30 mouse cellular contexts compared by ENCODE assay signal in the genomic region with DNA sequence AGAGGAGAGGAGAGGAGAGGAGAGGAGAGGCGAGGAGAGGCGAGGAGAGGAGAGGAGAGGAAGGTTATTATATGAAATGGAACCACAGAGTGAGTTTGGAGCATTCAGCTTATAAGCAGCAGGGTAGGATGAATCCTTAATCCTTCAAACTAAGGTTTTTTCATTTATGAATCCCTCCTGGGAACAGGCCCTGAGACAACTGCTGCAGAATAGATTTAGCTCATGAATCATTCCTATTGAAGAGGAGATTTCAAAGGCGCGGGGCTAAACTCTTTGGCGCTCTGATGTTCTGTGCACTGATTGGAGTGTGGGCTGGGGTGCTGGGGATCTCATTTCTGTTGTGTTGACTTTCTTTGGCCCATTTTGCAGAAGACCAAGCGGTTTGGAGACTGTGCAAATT.
DNase-seq lines count a peak whose midpoint lies in the region; ATAC-seq lines count a peak whose summit lies in the region.
"Had no signal": no experiment of that assay in that cellular context is flagged by ENCODE, and none has a peak within 500 bp of the region (broad histone marks: within the 10 kb centered on the region; RNA-seq: fewer than 3 reads in every experiment).

No protein-coding gene starts in this region.

- no peaks in the 10 kb centered on the region for H3K27me3 ChIP-seq in forebrain, embryonic 15.5 days
- H3K27me3 ChIP-seq in forebrain, embryonic 11.5 days (ENCODE audit: control insufficient read depth, insufficient read depth, low read length), result no peaks in the 10 kb centered on the region
- H3K27me3 ChIP-seq in midbrain, embryonic 14.5 days (ENCODE audit: control insufficient read depth, insufficient read depth, low read length), result no peaks in the 10 kb centered on the region
- H3K27me3 ChIP-seq in hindbrain, embryonic 13.5 days, result no peaks in the 10 kb centered on the region
- H3K27me3 ChIP-seq: embryonic facial prominence, embryonic 13.5 days; intestine, embryonic 15.5 days; liver, embryonic 13.5 days; neural tube, embryonic 13.5 days; Patski had no signal

- no peaks in the 10 kb centered on the region for H3K9me3 ChIP-seq in forebrain, embryonic 15.5 days
- no peaks in the 10 kb centered on the region for H3K9me3 ChIP-seq in forebrain, embryonic 11.5 days (ENCODE audit: control insufficient read depth, low read length)
- no peaks in the 10 kb centered on the region for H3K9me3 ChIP-seq in midbrain, embryonic 14.5 days (ENCODE audit: control insufficient read depth, low read length)
- H3K9me3 ChIP-seq in hindbrain, embryonic 13.5 days, result no peaks in the 10 kb centered on the region
- H3K9me3 ChIP-seq: embryonic facial prominence, embryonic 13.5 days; intestine, embryonic 15.5 days; liver, embryonic 13.5 days; neural tube, embryonic 13.5 days had no signal

- no peak overlapping the region for H3K4me3 ChIP-seq in forebrain, embryonic 15.5 days
- no peak overlapping the region for H3K4me3 ChIP-seq in forebrain, embryonic 11.5 days (ENCODE audit: low read depth, low read length)
- H3K4me3 ChIP-seq in midbrain, embryonic 14.5 days (replicated peaks; ENCODE audit: low read depth, low read length), result no peak overlapping the region
- no peak overlapping the region for H3K4me3 ChIP-seq in hindbrain, embryonic 13.5 days
- H3K4me3 ChIP-seq: embryonic facial prominence, embryonic 13.5 days; intestine, embryonic 15.5 days; liver, embryonic 13.5 days; myocyte; neural tube, embryonic 13.5 days had no signal

- peaks cover 10% of the 10 kb centered on the region; the same call in 1 of the 2 replicates for H3K36me3 ChIP-seq in forebrain, embryonic 15.5 days
- no peaks in the 10 kb centered on the region for H3K36me3 ChIP-seq in forebrain, embryonic 11.5 days (ENCODE audit: control insufficient read depth, insufficient read depth, low read length)
- peaks cover 14% of the 10 kb centered on the region; the same call in 1 of the 2 replicates for H3K36me3 ChIP-seq in midbrain, embryonic 14.5 days (ENCODE audit: control insufficient read depth, insufficient read depth, low read length)
- H3K36me3 ChIP-seq in hindbrain, embryonic 13.5 days, result peaks cover 10% of the 10 kb centered on the region; the same call in 1 of the 2 replicates
- H3K36me3 ChIP-seq: embryonic facial prominence, embryonic 13.5 days; intestine, embryonic 15.5 days; liver, embryonic 13.5 days had no signal

- intact Hi-C loops in left cerebral cortex, postnatal 14 days (cut with DNase I), result no loop called here

- no peak overlapping the region for H3K4me2 ChIP-seq in forebrain, embryonic 15.5 days (replicated peaks)
- H3K4me2 ChIP-seq in forebrain, embryonic 11.5 days (ENCODE audit: low read depth, low read length, severe bottlenecking), result no peak overlapping the region
- no peak overlapping the region for H3K4me2 ChIP-seq in midbrain, embryonic 14.5 days (ENCODE audit: low read length)
- H3K4me2 ChIP-seq in hindbrain, embryonic 13.5 days, result no peak overlapping the region
- H3K4me2 ChIP-seq: embryonic facial prominence, embryonic 13.5 days; intestine, embryonic 15.5 days; liver, embryonic 13.5 days; neural tube, embryonic 13.5 days had no signal

- peak overlapping the region; percentile 19; the same call in 1 of the 2 replicates for H3K27ac ChIP-seq in forebrain, embryonic 15.5 days (replicated peaks)
- H3K27ac ChIP-seq in forebrain, embryonic 11.5 days (ENCODE audit: low read depth, low read length), result no peak overlapping the region
- peak overlapping the region; percentile 74 for H3K27ac ChIP-seq in midbrain, embryonic 14.5 days (replicated peaks; ENCODE audit: low read depth, low read length)
- H3K27ac ChIP-seq in hindbrain, embryonic 13.5 days, result no peak overlapping the region
- H3K27ac ChIP-seq: embryonic facial prominence, embryonic 13.5 days; hindbrain, postnatal 0 days; intestine, embryonic 15.5 days; liver, embryonic 13.5 days; neural tube, embryonic 13.5 days had no signal

- WGBS in forebrain, embryonic 15.5 days, result 55% methylated on average over 6 of the region's 6 CpGs
- WGBS in forebrain, embryonic 11.5 days, result 78% methylated on average over 6 of the region's 6 CpGs
- 42% methylated on average over 6 of the region's 6 CpGs for WGBS in midbrain, embryonic 14.5 days
- WGBS in hindbrain, embryonic 13.5 days, result 57% methylated on average over 6 of the region's 6 CpGs

- no peak overlapping the region for H3K9ac ChIP-seq in forebrain, embryonic 15.5 days (replicated peaks)
- H3K9ac ChIP-seq in forebrain, embryonic 11.5 days (ENCODE audit: low read length), result no peak overlapping the region
- H3K9ac ChIP-seq in midbrain, embryonic 14.5 days (replicated peaks; ENCODE audit: low read length), result no peak overlapping the region
- H3K9ac ChIP-seq in hindbrain, embryonic 13.5 days, result no peak overlapping the region
- H3K9ac ChIP-seq: embryonic facial prominence, embryonic 13.5 days; intestine, embryonic 15.5 days; liver, embryonic 13.5 days; neural tube, embryonic 13.5 days had no signal

- no peak for DNase-seq in forebrain, embryonic 11.5 days (ENCODE audit: low spot score)
- peak; percentile 24 to 32 for DNase-seq in left cerebral cortex, postnatal 14 days (ENCODE audit: low spot score in 2 of 2)
- no peak for DNase-seq in left cerebral cortex, adult 8-10 months (ENCODE audit: low spot score in 2 of 2)
- peak; percentile 78 for DNase-seq in brain, adult 2 months (ENCODE audit: low read depth, low spot score)
- peak; percentile 82 for DNase-seq in midbrain, embryonic 14.5 days
- no peak for DNase-seq in kidney, postnatal 36 days
- DNase-seq: adrenal gland, postnatal 10 days; cerebellum, adult 11-12 months; cerebellum, adult 9-11 months; gastrocnemius, postnatal 10 days; kidney, adult 2 months; kidney, postnatal 4 days; layer of hippocampus, adult 9-11 months; left cerebral cortex, postnatal 4 days; liver, embryonic 13.5 days; lung, adult 18-20 months; right cerebral cortex, postnatal 25 days; spleen, adult 18-20 months; thymus, adult 18-20 months; thymus, postnatal 25 days had no signal

- ATAC-seq in forebrain, embryonic 15.5 days (replicated peaks), result no peak
- no peak for ATAC-seq in forebrain, embryonic 11.5 days (replicated peaks; ENCODE audit: low FRiP score)
- 0 out of 2 replicates have a peak, but pooled peaks have one; percentile 4 for ATAC-seq in midbrain, embryonic 14.5 days (ENCODE audit: low FRiP score, low TSS enrichment)
- ATAC-seq in hindbrain, embryonic 13.5 days (ENCODE audit: low FRiP score), result no peak
- ATAC-seq: forebrain, embryonic 16.5 days; hindbrain, postnatal 0 days; intestine, embryonic 15.5 days; lung, postnatal 0 days; Patski had no signal

- H3K4me1 ChIP-seq in forebrain, embryonic 15.5 days, result peaks cover 45% of the 10 kb centered on the region
- H3K4me1 ChIP-seq in forebrain, embryonic 11.5 days (replicated peaks; ENCODE audit: control insufficient read depth, insufficient read depth, low read length), result peaks cover 4% of the 10 kb centered on the region; the same call in 1 of the 2 replicates
- peaks cover 42% of the 10 kb centered on the region for H3K4me1 ChIP-seq in midbrain, embryonic 14.5 days (ENCODE audit: control insufficient read depth, insufficient read depth, low read length)
- H3K4me1 ChIP-seq in hindbrain, embryonic 13.5 days (replicated peaks), result peaks cover 45% of the 10 kb centered on the region
- H3K4me1 ChIP-seq: intestine, embryonic 15.5 days; liver, embryonic 13.5 days had no signal

Comparison
In these comparisons a context has a peak if more than half of its experiments do, and no peak if none do; other contexts are left out.
1. H3K27ac ChIP-seq: peak in forebrain, embryonic 15.5 days (single experiment) and midbrain, embryonic 14.5 days (single experiment); none in forebrain, embryonic 11.5 days (single experiment) and hindbrain, embryonic 13.5 days (single experiment).
2. DNase-seq: peak in left cerebral cortex, postnatal 14 days (2 of 2), brain, adult 2 months (single experiment) and midbrain, embryonic 14.5 days (single experiment); none in forebrain, embryonic 11.5 days (single experiment), left cerebral cortex, adult 8-10 months (0 of 2) and kidney, postnatal 36 days (0 of 2).